Mouse (Mus musculus) MEL (cell line): ENCODE measurements around the gene Foxp3. TPM values are rescaled to one million over a fixed set of nuclear protein-coding genes. Genes with fewer than 3 reads are reported as not detected.

Experiments used
- DNase-seq: peaks from one replicate; pipeline ENCODE4 v3.0.0; 2011; ENCODE audit warnings: low read depth, low spot score
- H3K27ac ChIP-seq: 2 replicates; pipeline ENCODE4 v1.5.1; 2012; ENCODE audit warnings: low read depth, mild to moderate bottlenecking, control low read depth, low read length, moderate library complexity; ENCODE audit not compliant: control insufficient read depth
- H3K27me3 ChIP-seq, 2 experiments: fragments of 150-350 bp in 1 of 2; sonication (generic) in 1 of 2; 2 replicates each; pipeline ENCODE4 v1.6.1; 2012; ENCODE audit warnings: low read length in 2 of 2, mild to moderate bottlenecking in 2 of 2, improper control_type of control experiment in 1 of 2, moderate library complexity in 1 of 2; ENCODE audit not compliant: insufficient read depth in 2 of 2, control insufficient read depth in 1 of 2
- H3K36me3 ChIP-seq, 2 experiments: 2 replicates each; pipeline ENCODE4 v1.6.1; 2012 to 2014; ENCODE audit warnings: low read length in 2 of 2, improper control_type of control experiment in 1 of 2, inconsistent platforms in 1 of 2, mild to moderate bottlenecking in 1 of 2; ENCODE audit not compliant: insufficient read depth in 2 of 2, control insufficient read depth in 1 of 2
- H3K4me1 ChIP-seq, 2 experiments: fragments of 150-350 bp in 1 of 2; sonication (generic) in 1 of 2; 2 replicates each; pipeline ENCODE4 v1.6.1; 2012; ENCODE audit warnings: low read length in 2 of 2, improper control_type of control experiment in 1 of 2, mild to moderate bottlenecking in 1 of 2; ENCODE audit not compliant: insufficient read depth in 2 of 2, control insufficient read depth in 1 of 2
- H3K4me3 ChIP-seq, 2 experiments: fragments of 150-350 bp in 1 of 2; sonication (generic) in 1 of 2; 2 replicates each; pipeline ENCODE4 v1.5.1; 2012; ENCODE audit warnings: low read depth in 2 of 2, low read length in 2 of 2, mild to moderate bottlenecking in 2 of 2, moderate library complexity in 2 of 2, control low read depth in 1 of 2, improper control_type of control experiment in 1 of 2; ENCODE audit not compliant: control insufficient read depth in 1 of 2, insufficient read depth in 1 of 2
- H3K79me2 ChIP-seq: 2 replicates; pipeline ENCODE4 v1.6.1; 2012; ENCODE audit warnings: mild to moderate bottlenecking, low read length, moderate library complexity; ENCODE audit not compliant: control insufficient read depth, poor library complexity, insufficient read depth
- H3K9ac ChIP-seq: 2 replicates; pipeline ENCODE4 v1.6.1; 2012; ENCODE audit warnings: low read depth, mild to moderate bottlenecking, control low read depth, low read length, moderate library complexity; ENCODE audit not compliant: control insufficient read depth, poor library complexity, severe bottlenecking
- H3K9me3 ChIP-seq: fragments of 150-350 bp; sonication (generic); replicated peaks from 2 replicates; pipeline ENCODE4 v1.6.1; 2012; ENCODE audit warnings: mild to moderate bottlenecking, low read length, improper control_type of control experiment, moderate library complexity; ENCODE audit not compliant: insufficient read depth
- CTCF ChIP-seq, 3 experiments: IDR thresholded peaks in 2 of 3; conservative IDR thresholded peaks in 1 of 3; 2 replicates each; pipeline ENCODE4 v1.5.1; 2011 to 2012; ENCODE audit warnings: low read length in 3 of 3, low read depth in 2 of 3, mild to moderate bottlenecking in 2 of 3, improper control_type of control experiment in 1 of 3, inconsistent platforms in 1 of 3, mixed read lengths in 1 of 3, moderate library complexity in 1 of 3; ENCODE audit not compliant: control insufficient read depth in 1 of 3, insufficient read depth in 1 of 3, poor library complexity in 1 of 3, severe bottlenecking in 1 of 3
- ELF1 ChIP-seq: IDR thresholded peaks from 2 replicates; pipeline ENCODE4 v1.6.1; 2014; ENCODE audit warnings: low read depth, mild to moderate bottlenecking, inconsistent platforms, low read length, improper control_type of control experiment, moderate library complexity
- ETS1 ChIP-seq: IDR thresholded peaks from 2 replicates; pipeline ENCODE4 v1.6.1; 2012; ENCODE audit warnings: low read depth, mild to moderate bottlenecking, inconsistent platforms, low read length, improper control_type of control experiment, moderate library complexity
- GABPA ChIP-seq: IDR thresholded peaks from 2 replicates; pipeline ENCODE4 v1.6.1; 2012; ENCODE audit warnings: low read depth, mild to moderate bottlenecking, inconsistent platforms, low read length, improper control_type of control experiment, moderate library complexity
- GATA1 ChIP-seq: IDR thresholded peaks from 2 replicates; pipeline ENCODE4 v1.6.1; 2011; ENCODE audit warnings: low read depth, low read length, improper control_type of control experiment
- JUND ChIP-seq: IDR thresholded peaks from 2 replicates; pipeline ENCODE4 v1.6.1; 2011; ENCODE audit warnings: low read depth, mild to moderate bottlenecking, improper control_type of control experiment, low read length
- MAFK ChIP-seq: IDR thresholded peaks from 2 replicates; pipeline ENCODE4 v1.6.1; 2011; ENCODE audit warnings: low read depth, mild to moderate bottlenecking, low read length, improper control_type of control experiment, borderline replicate concordance
- MAZ ChIP-seq: IDR thresholded peaks from 2 replicates; pipeline ENCODE4 v1.6.1; 2012; ENCODE audit warnings: low read depth, mild to moderate bottlenecking, inconsistent platforms, low read length, improper control_type of control experiment
- MEF2A ChIP-seq: IDR thresholded peaks from 2 replicates; pipeline ENCODE4 v1.6.1; 2014; ENCODE audit warnings: low read depth, mild to moderate bottlenecking, inconsistent platforms, low read length, improper control_type of control experiment; ENCODE audit not compliant: poor library complexity, insufficient replicate concordance, severe bottlenecking; ENCODE audit errors: extremely low read depth
- MXI1 ChIP-seq: IDR thresholded peaks from 2 replicates; pipeline ENCODE4 v1.6.1; 2011; ENCODE audit warnings: mild to moderate bottlenecking, low read depth, low read length, improper control_type of control experiment
- MYB ChIP-seq: IDR thresholded peaks from 2 replicates; pipeline ENCODE4 v1.6.1; 2011; ENCODE audit warnings: mild to moderate bottlenecking, low read depth, low read length, improper control_type of control experiment
- NELFE ChIP-seq: IDR thresholded peaks from 2 replicates; pipeline ENCODE4 v1.6.1; 2011; ENCODE audit warnings: low read depth, low read length, improper control_type of control experiment
- POLR2A ChIP-seq, 2 experiments: IDR thresholded peaks; 2 replicates each; pipeline ENCODE4 v1.6.1; 2011 to 2012; ENCODE audit warnings: low read length in 2 of 2, mild to moderate bottlenecking in 2 of 2, control low read depth in 1 of 2, improper control_type of control experiment in 1 of 2, low read depth in 1 of 2, moderate library complexity in 1 of 2; ENCODE audit not compliant: control insufficient read depth in 1 of 2, insufficient read depth in 1 of 2, poor library complexity in 1 of 2
- POLR2AphosphoS2 ChIP-seq: IDR thresholded peaks from 2 replicates; pipeline ENCODE4 v1.6.1; 2011; ENCODE audit warnings: low read length, improper control_type of control experiment
- POLR2AphosphoS5 ChIP-seq: IDR thresholded peaks from 2 replicates; pipeline ENCODE4 v1.6.1; 2012; ENCODE audit warnings: low read depth, borderline replicate concordance, mild to moderate bottlenecking, inconsistent platforms, low read length, moderate library complexity, mixed read lengths
- SMC3 ChIP-seq: IDR thresholded peaks from 2 replicates; pipeline ENCODE4 v1.6.1; 2011; ENCODE audit warnings: low read depth, low read length, improper control_type of control experiment
- UBTF ChIP-seq: IDR thresholded peaks from 2 replicates; pipeline ENCODE4 v1.6.1; 2012; ENCODE audit warnings: low read depth, mild to moderate bottlenecking, inconsistent platforms, low read length, improper control_type of control experiment, moderate library complexity, borderline replicate concordance; ENCODE audit not compliant: insufficient read depth
- USF1 ChIP-seq: IDR thresholded peaks from 2 replicates; pipeline ENCODE4 v1.6.1; 2014; ENCODE audit warnings: low read depth, mild to moderate bottlenecking, inconsistent platforms, low read length, improper control_type of control experiment, moderate library complexity
- USF2 ChIP-seq, 2 experiments: IDR thresholded peaks; 2 replicates each; pipeline ENCODE4 v1.6.1; 2011 to 2012; ENCODE audit warnings: improper control_type of control experiment in 2 of 2, low read length in 2 of 2, borderline replicate concordance in 1 of 2, inconsistent platforms in 1 of 2, low read depth in 1 of 2, mild to moderate bottlenecking in 1 of 2; ENCODE audit not compliant: insufficient read depth in 1 of 2
- ZC3H11A ChIP-seq: IDR thresholded peaks from 2 replicates; pipeline ENCODE4 v1.6.1; 2012; ENCODE audit warnings: low read depth, mild to moderate bottlenecking, inconsistent platforms, low read length, improper control_type of control experiment
- ZMIZ1 ChIP-seq: IDR thresholded peaks from 2 replicates; pipeline ENCODE4 v1.6.1; 2012; ENCODE audit warnings: low read depth, mild to moderate bottlenecking, inconsistent platforms, low read length, improper control_type of control experiment, moderate library complexity
- polyA plus RNA-seq, 2 experiments: library from polyadenylated mRNA; stranded (reverse) in 1 of 2; unstranded in 1 of 2; fragments of >175 nt in 1 of 2; fragments of >200 nt in 1 of 2; gene quantifications; 2 replicates each; pipeline versions ENCODE4 v1.2.1 to v1.2.4; 2012; ENCODE audit warnings: low replicate concordance in 2 of 2, low read depth in 1 of 2; ENCODE audit not compliant: insufficient read length in 2 of 2, insufficient read depth in 1 of 2, missing spikeins in 1 of 2
- total RNA-seq: library from RNA; depleted of rRNA; stranded (reverse); fragments of 300-350 nt; gene quantifications from 2 replicates; pipeline ENCODE4 v1.2.3, GENCODE M21; 2012

Foxp3 gene
- total and polyA plus RNA-seq, 3 experiments: 0.31 to 0.42 TPM; not detected in 1

DNA sequence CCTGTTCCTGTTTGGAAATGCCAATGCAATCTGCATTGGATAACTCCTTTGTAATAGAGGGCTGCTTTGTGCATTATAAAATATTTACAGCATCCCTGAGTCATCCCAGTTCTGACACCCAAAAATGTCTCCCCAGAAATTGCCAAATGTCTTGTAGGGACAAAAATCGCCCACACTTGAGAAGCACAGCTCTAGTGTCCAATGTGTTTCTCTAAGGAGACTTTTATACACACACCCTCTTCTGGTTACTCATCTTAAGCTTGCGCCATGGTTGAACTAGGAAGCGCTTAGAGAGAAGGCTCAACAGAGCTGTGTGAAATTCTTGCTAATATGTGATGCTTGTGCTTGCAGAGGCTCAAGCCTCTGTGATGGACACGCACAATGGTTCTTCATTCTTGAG is 20.0 kb upstream of the Foxp3 start:
- TF ChIP-seq UBTF (no peak), POLR2AphosphoS2 (no peak), JUND (no peak), MYB (no peak), ELF1 (no peak), POLR2A (IDR thresholded peaks at IDR 0.05; ENCODE audit: control insufficient read depth in 1 of 2, insufficient read depth in 1 of 2, low read depth in 1 of 2, low read length in 2 of 2, poor library complexity in 1 of 2) (no peak), MAFK (no peak), MEF2A (no peak), GATA1 (no peak), MAZ (no peak), ETS1 (no peak)
- peaks cover 0 to 2% of the 10 kb centered on the region in 2 experiments; a peak in 2 of 4 replicates for H3K27me3 ChIP-seq
- H3K4me3 ChIP-seq: no peak overlapping the region
- no peaks in the 10 kb centered on the region for H3K36me3 ChIP-seq
- no peak overlapping the region for H3K9ac ChIP-seq
- no peaks in the 10 kb centered on the region for H3K79me2 ChIP-seq
- no peaks in the 10 kb centered on the region for H3K9me3 ChIP-seq
- H3K4me1 ChIP-seq: 0 out of 4 replicates have a peak, but pooled peaks cover 0 to 5% of the 10 kb centered on the region in 2 experiments
- no peak overlapping the region for H3K27ac ChIP-seq
- DNase-seq: no peak

- H3K4me1 ChIP-seq: peaks cover 6 to 11% of the 10 kb centered on the region in 2 experiments
- TF ChIP-seq ZC3H11A (no peak), POLR2AphosphoS5 (no peak), GABPA (no peak), MEF2A (no peak), USF1 (no peak), SMC3 (no peak), USF2 (IDR thresholded peaks at IDR 0.05; ENCODE audit: borderline replicate concordance in 1 of 2, insufficient read depth in 1 of 2, low read depth in 1 of 2, low read length in 2 of 2) (no peak), POLR2A (IDR thresholded peaks at IDR 0.05; ENCODE audit: control insufficient read depth in 1 of 2, insufficient read depth in 1 of 2, low read depth in 1 of 2, low read length in 2 of 2, poor library complexity in 1 of 2) (no peak), ZMIZ1 (no peak), MXI1 (no peak), POLR2AphosphoS2 (no peak), NELFE (no peak), CTCF (IDR thresholded peaks at IDR 0.05 in 2 of 3, conservative IDR thresholded peaks at IDR 0.05 in 1 of 3; ENCODE audit: control insufficient read depth in 1 of 3, insufficient read depth in 1 of 3, low read depth in 2 of 3, low read length in 3 of 3, poor library complexity in 1 of 3, severe bottlenecking in 1 of 3) (no peak), MYB (no peak), MAFK (no peak)
- no peaks in the 10 kb centered on the region for H3K9me3 ChIP-seq
- H3K9ac ChIP-seq: no peak overlapping the region
- no peak overlapping the region for H3K27ac ChIP-seq
- peaks cover 0 to 9% of the 10 kb centered on the region in 2 experiments; a peak in 2 of 4 replicates for H3K36me3 ChIP-seq
- H3K4me3 ChIP-seq: no peak overlapping the region
- DNase-seq: peak; percentile 51
- H3K79me2 ChIP-seq: no peaks in the 10 kb centered on the region
- no peaks in the 10 kb centered on the region for H3K27me3 ChIP-seq
Measured at GRCm38 (mm10) chrX:7563076-7563475, 10.4 kb upstream of the Foxp3 start.
